Mouse (Mus musculus) stomach, embryonic 16.5 days (tissue): ENCODE data around the gene Mtf1. TPM values are rescaled to one million over a fixed set of nuclear protein-coding genes. Genes with fewer than 3 reads are reported as not detected.

Source experiments
- ATAC-seq: fragments of 200-750 bp; cut with Nextera tagmentation; 2 replicates; pipeline ENCODE4 v1.8.0; 2017; ENCODE audit warnings: moderate number of reproducible peaks, moderate TSS enrichment; ENCODE audit not compliant: insufficient read depth, low FRiP score
- H3K27ac ChIP-seq: fragments of 300-500 bp; sonication (generic); 2 replicates; pipeline ENCODE4 v1.5.1; 2014; ENCODE audit warnings: low read length
- H3K27me3 ChIP-seq: fragments of 300-500 bp; sonication (generic); 2 replicates; pipeline ENCODE4 v1.6.1; 2014; ENCODE audit warnings: low read length, control low read depth, mixed read lengths; ENCODE audit not compliant: control insufficient read depth, insufficient read depth
- H3K36me3 ChIP-seq: fragments of 300-500 bp; sonication (generic); 2 replicates; pipeline ENCODE4 v1.6.1; 2014; ENCODE audit warnings: low read length; ENCODE audit not compliant: control insufficient read depth, insufficient read depth
- H3K4me1 ChIP-seq: fragments of 300-500 bp; sonication (generic); 2 replicates; pipeline ENCODE4 v1.6.1; 2014; ENCODE audit warnings: low read length, control low read depth, mixed read lengths; ENCODE audit not compliant: control insufficient read depth, insufficient read depth
- H3K4me2 ChIP-seq: fragments of 300-500 bp; sonication (generic); 2 replicates; pipeline ENCODE4 v1.6.1; 2014; ENCODE audit warnings: low read depth, low read length, mixed read lengths
- H3K4me3 ChIP-seq: fragments of 300-500 bp; sonication (generic); replicated peaks from 2 replicates; pipeline ENCODE4 v1.5.1; 2014; ENCODE audit warnings: mild to moderate bottlenecking, low read length
- H3K9ac ChIP-seq: fragments of 300-500 bp; sonication (generic); 2 replicates; pipeline ENCODE4 v1.6.1; 2014; ENCODE audit warnings: low read length
- H3K9me3 ChIP-seq: fragments of 300-500 bp; sonication (generic); replicated peaks from 2 replicates; pipeline ENCODE4 v1.6.1; 2016; ENCODE audit warnings: low read length, control low read depth; ENCODE audit not compliant: control insufficient read depth
- WGBS: fragments of 180-500 bp; shearing (Covaris S2); extraction: QIAGEN DNeasy Blood & Tissue Kit; methylation state at CpG from one replicate; pipeline ENCODE4 v1.1.7; 2014; 5-methylcytosine and 5-hydroxymethylcytosine counted together
- polyA plus RNA-seq: library from polyadenylated mRNA; unstranded; fragments of >200 nt; fragmentation: Nextera tagmentation; extraction: Ambion mirVana; gene quantifications from 2 replicates; pipeline ENCODE4 v1.2.1, GENCODE M21; 2015

Gene Mtf1
- polyA plus RNA-seq, 1 experiment from 2014 or later, result 14.5 TPM

DNA sequence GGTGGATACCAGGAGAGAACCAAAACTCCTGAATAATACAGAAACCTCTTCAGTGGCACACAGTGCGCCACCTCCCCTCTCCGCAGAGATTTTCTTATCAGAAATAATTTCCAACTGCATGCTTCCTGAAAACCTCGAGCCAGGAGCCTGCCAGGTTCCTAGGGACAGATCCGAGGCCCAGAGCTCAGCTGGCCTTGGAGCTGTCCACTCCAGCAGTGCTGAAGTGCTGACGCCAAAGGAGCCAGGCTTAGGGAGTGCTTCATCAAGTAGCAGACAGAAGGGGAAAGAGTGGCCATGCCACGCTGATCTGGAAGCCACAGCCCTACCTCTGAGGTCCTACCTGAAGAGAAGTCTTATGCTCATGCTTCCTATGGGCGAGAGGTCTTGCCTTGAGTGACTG, 58.5 kb downstream of the Mtf1 start:
- Histone ChIP-seq H3K36me3 (0 out of 2 replicates have a peak, but pooled peaks cover 4% of the 10 kb centered on the region), H3K4me1 (peaks cover 5% of the 10 kb centered on the region; the same call in 1 of the 2 replicates), H3K27me3 (peaks cover 25% of the 10 kb centered on the region), H3K9ac (no peak overlapping the region), H3K9me3 (no peaks in the 10 kb centered on the region), H3K4me3 (no peak overlapping the region), H3K27ac (no peak overlapping the region), H3K4me2 (no peak overlapping the region)
- 9% methylated on average over 7 of the region's 7 CpGs for WGBS
- peak; percentile 47; the same call in 1 of the 2 replicates for ATAC-seq

DNA sequence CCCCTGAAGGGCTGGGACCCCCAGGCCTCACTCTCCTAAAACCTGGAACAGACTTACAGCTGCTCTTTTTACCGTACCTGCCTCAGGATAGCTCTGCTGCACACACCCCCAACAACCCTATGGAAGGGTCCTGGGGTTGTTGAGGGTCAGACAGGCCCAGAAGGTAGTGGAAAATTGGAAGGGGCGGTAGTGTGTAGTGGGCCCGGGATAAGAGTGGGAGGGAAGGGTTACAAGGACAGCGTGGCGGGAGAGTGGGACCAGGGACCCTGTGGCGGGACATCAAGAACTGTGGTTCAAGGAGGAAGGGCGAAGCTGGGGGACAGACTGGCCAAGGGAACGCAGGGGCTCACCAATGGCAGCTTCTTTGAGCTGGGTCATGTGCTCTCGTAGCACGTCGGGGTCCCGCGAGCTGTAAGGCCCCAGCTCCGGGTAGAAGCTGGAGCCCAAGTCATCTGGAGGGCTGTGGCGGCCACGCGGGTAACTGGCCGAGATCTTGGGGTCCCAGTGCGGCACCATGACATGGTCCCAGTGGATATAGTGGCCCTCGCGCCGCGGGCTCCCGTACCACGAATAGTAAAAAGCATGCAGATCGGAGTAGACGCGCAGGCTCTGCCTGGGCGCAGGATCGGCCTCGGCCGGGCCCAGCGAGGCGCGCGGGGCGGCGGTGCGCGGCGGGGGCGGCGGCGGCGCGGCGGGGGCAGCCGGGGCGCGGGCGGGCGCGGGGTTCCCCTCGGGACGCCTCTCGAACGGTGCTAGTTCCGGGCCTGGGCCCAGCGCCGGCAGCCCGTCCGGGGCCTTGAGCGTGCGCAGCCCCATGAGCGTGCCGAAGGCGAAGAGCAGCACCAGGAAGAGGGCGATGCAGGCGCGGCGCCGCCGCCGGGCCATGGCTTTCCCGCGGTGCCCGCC, 59.6 kb downstream of the Mtf1 start, which contains the start of gene Maneal:
Maneal (minus strand) TSS at position 889 of the 906 bp plus-strand sequence.
- Histone ChIP-seq H3K4me3 (peak within 1 kb of the TSS; percentile 50), H3K9ac (peak within 1 kb of the TSS; percentile 61), H3K27ac (no peak within 1 kb of the TSS), H3K9me3 (no peaks in the 10 kb centered on the region), H3K4me1 (peaks cover 5% of the 10 kb centered on the region; the same call in 1 of the 2 replicates), H3K4me2 (peak within 1 kb of the TSS; percentile 67), H3K36me3 (0 out of 2 replicates have a peak, but pooled peaks cover 3% of the 10 kb centered on the region), H3K27me3 (peaks cover 25% of the 10 kb centered on the region)
- WGBS, result 3% methylated on average over 67 of the region's 77 CpGs
- peak; percentile 22; the same call in 1 of the 2 replicates for ATAC-seq

DNA sequence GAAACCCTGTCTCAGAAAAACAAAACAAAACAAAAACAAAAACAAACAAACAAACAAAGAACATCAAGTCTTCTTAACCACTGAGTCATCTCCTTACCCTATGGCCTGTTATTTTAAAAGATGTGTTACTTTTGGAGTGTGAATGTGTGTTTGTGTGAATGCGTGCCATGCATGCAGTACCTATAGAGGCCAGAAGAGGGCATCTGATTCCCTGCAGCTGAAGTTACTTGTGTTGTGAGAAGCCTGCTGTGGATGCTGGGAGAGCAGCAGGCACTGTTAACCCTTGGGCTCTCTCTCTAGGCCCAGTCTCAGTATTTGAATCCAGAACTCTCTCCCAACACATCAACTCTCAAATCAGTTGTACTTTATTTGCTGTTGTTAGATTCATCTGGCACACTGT, 70.8 kb downstream of the Mtf1 start:
- 95% methylated on average over 1 of the region's 1 CpGs for WGBS
- H3K4me2 ChIP-seq, result no peak overlapping the region
- no peak overlapping the region for H3K27ac ChIP-seq
- no peak overlapping the region for H3K4me3 ChIP-seq
- H3K27me3 ChIP-seq, result no peaks in the 10 kb centered on the region
- H3K9me3 ChIP-seq, result no peaks in the 10 kb centered on the region
- no peaks in the 10 kb centered on the region for H3K36me3 ChIP-seq
- ATAC-seq, result no peak
- H3K9ac ChIP-seq, result no peak overlapping the region
- no peaks in the 10 kb centered on the region for H3K4me1 ChIP-seq

DNA sequence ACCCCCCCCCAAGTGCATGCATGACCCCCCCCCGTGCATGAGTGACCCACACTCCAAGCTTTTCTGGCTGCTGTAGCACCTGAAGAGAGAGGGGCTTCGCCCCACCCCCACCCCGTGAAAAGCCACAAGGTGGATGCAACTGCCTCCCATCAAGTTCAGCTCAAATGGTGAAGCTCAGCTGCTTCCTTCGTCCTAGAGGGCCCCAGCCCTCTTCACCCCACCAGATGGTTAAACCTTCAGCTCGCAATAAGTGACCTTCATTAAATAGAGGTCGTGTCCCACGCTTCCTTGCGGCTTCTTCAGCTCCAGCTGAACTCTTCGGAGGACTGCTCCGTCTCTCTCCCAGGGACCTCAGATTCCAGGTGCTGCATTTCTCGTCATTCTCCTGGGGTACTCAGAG, 78.7 kb downstream of the Mtf1 start, which contains the start of gene Epha10:
Epha10 (plus strand) TSS at position 301 of the 400 bp plus-strand sequence.
- Histone ChIP-seq H3K4me3 (peak within 1 kb of the TSS; percentile 30), H3K9ac (no peak within 1 kb of the TSS), H3K4me2 (peak within 1 kb of the TSS; percentile 46), H3K4me1 (no peaks in the 10 kb centered on the region), H3K9me3 (no peaks in the 10 kb centered on the region), H3K27me3 (peaks cover 43% of the 10 kb centered on the region), H3K27ac (no peak within 1 kb of the TSS), H3K36me3 (no peaks in the 10 kb centered on the region)
- WGBS, result 8% methylated on average over 11 of the region's 11 CpGs
- ATAC-seq, result no peak

DNA sequence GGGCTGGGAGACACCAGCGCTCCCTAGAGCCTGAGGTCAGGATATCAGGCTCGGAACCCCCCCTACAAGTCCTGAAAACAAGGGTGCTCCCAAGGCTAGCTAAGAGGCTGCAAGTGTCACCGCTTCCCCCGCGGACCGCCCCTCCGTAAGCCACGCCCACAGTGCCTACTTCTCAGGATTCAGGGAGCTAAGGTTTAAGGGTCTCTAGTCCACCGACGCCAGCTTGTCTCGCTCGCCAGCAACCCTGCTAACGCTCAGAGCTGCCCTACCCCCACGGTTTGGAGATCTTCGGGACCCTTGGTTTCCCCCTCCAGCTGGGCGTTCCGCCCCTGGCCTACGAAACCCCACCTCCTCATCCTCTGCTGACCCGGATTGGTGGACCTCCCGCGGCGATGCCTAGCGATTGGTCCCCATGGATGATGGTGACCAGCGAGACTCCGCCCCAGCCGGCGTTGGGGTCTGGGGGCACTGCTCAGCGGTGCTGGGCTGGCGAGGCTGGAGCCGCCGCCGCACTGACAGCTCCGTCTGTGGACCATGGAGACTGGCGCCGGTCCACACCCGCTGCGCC, 79.5 kb downstream of the Mtf1 start:
- peak overlapping the region; percentile 46 for H3K4me2 ChIP-seq
- H3K9me3 ChIP-seq, result no peaks in the 10 kb centered on the region
- no peak overlapping the region for H3K27ac ChIP-seq
- H3K36me3 ChIP-seq, result no peaks in the 10 kb centered on the region
- peak overlapping the region; percentile 30 for H3K4me3 ChIP-seq
- ATAC-seq, result no peak
- WGBS, result under 1% methylated on average over 37 of the region's 37 CpGs
- H3K4me1 ChIP-seq, result no peaks in the 10 kb centered on the region
- no peak overlapping the region for H3K9ac ChIP-seq
- H3K27me3 ChIP-seq, result peaks cover 47% of the 10 kb centered on the region

DNA sequence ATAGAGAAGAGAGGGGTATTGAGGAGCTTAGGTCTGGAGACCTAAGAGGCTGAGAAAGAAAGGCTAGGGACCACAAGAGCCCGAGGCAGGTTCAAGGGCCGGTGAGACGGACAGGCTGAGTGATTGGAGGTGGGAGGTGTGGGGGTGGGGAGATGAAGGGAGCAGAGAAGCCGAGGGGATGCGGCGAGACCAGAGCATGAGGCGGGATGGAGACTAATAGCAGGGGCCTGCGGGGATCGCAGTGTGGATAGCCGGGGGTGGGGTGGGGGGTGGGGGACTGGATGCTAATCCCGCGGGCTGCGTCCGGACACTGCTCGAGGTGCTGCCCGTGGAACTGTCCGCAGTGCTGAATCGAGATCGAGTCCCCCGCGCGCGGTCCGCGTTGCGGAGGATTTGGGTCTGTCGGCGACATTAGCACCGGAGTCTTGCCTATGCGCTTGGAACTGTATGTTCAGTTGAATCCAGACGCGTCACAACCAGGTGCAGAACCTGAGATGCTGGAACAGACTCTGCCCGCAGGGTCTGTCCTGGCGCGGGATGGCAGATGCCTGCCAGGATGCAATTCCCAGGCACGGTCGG, 80.3 kb downstream of the Mtf1 start:
- Histone ChIP-seq H3K4me1 (no peaks in the 10 kb centered on the region), H3K4me3 (no peak overlapping the region; the same call in 1 of the 2 replicates), H3K9ac (no peak overlapping the region), H3K27me3 (peaks cover 47% of the 10 kb centered on the region), H3K27ac (no peak overlapping the region), H3K4me2 (no peak overlapping the region), H3K9me3 (no peaks in the 10 kb centered on the region), H3K36me3 (no peaks in the 10 kb centered on the region)
- 1% methylated on average over 37 of the region's 37 CpGs for WGBS
- no peak for ATAC-seq

DNA sequence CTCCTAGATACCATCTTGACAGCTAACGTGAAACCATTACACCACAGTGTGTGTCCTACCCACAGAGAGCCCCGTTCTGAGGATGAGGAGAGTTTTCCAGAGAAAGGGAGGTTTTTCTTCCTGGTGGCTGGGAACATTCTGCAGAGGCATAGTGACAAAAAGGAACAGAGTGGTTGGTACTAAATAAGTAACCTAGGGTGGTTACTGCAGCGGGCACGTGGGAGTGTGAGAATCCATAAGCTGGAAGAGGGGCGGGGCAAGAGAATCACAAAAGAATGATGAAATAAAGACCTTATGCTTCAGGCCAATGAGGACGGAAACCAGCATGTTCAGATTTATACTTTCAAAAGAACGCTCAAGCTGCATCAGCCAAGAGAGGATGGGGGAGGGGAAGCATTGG, 86.8 kb downstream of the Mtf1 start:
- no peak overlapping the region for H3K4me3 ChIP-seq
- H3K27ac ChIP-seq, result no peak overlapping the region
- ATAC-seq, result no peak
- 70% methylated on average over 7 of the region's 7 CpGs for WGBS
- no peak overlapping the region for H3K4me2 ChIP-seq
- H3K4me1 ChIP-seq, result no peaks in the 10 kb centered on the region
- H3K36me3 ChIP-seq, result no peaks in the 10 kb centered on the region
- H3K9me3 ChIP-seq, result no peaks in the 10 kb centered on the region
- H3K9ac ChIP-seq, result no peak overlapping the region
- peaks cover 33% of the 10 kb centered on the region for H3K27me3 ChIP-seq

DNA sequence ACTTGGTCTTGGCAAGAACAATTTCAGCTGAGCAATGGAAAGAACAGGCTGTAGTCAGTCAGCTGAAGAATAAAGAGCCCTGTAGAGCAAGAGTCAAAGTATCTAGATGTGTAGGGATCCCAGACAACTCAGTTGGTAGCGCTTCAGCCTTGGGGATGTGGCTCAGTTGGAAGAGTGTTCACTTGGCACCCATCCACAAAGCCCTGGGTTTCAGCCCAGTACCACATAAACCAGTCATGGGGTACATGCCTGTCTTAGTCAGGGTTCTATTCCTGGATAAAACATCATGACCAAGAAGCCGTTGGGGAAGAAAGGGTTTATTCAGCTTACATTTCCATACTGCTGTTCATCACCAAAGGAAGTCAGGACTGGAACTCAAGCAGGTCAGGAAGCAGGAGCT, 88.0 kb downstream of the Mtf1 start:
- H3K27me3 ChIP-seq, result peaks cover 42% of the 10 kb centered on the region
- no peak overlapping the region for H3K27ac ChIP-seq
- H3K36me3 ChIP-seq, result no peaks in the 10 kb centered on the region
- H3K4me3 ChIP-seq, result no peak overlapping the region
- no peak overlapping the region for H3K4me2 ChIP-seq
- ATAC-seq, result no peak
- H3K9ac ChIP-seq, result no peak overlapping the region
- no peaks in the 10 kb centered on the region for H3K4me1 ChIP-seq
- no peaks in the 10 kb centered on the region for H3K9me3 ChIP-seq
- WGBS, result 82% methylated on average over 2 of the region's 2 CpGs

DNA sequence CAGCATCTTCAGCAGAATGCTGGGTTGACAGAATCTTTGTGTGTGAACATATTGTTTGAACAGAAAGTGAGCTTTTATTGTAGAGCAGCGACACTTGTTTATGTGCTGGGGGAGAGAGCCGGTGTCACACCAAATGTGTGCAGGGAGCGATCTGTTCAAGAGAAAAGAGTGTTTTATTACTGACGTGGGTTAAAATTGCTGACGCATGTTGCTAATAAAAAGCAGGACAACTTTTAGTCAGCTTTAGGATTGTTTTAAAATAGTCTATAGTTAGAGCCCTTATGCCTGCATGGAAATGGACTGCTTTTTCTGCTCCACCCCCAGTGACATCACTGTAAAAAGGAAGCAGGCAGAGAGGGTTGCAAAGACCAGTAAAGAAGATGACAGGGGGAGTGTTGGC, 88.9 kb downstream of the Mtf1 start:
- Histone ChIP-seq H3K4me2 (no peak overlapping the region), H3K36me3 (no peaks in the 10 kb centered on the region), H3K4me3 (no peak overlapping the region), H3K27ac (no peak overlapping the region), H3K27me3 (peaks cover 42% of the 10 kb centered on the region), H3K9me3 (no peaks in the 10 kb centered on the region), H3K4me1 (no peaks in the 10 kb centered on the region), H3K9ac (no peak overlapping the region)
- ATAC-seq, result no peak
- 66% methylated on average over 5 of the region's 5 CpGs for WGBS
